Mouse (Mus musculus): ENCODE data around the gene Tac4. TPM values are rescaled to one million over a fixed set of nuclear protein-coding genes. Genes with fewer than 3 reads are reported as not detected.

Gene Tac4
- polyA plus RNA-seq, 1 experiment = 0.09 TPM

GRCm38 (mm10) chr11:95310648-95311424, 49.5 kb downstream of the Tac4 start:
- TF ChIP-seq POLR2A (IDR thresholded peaks at IDR 0.05; ENCODE audit: low read depth, low read length) = no peak
- TF ChIP-seq CTCF (conservative IDR thresholded peaks at IDR 0.05; ENCODE audit: insufficient read depth, insufficient read length, low read depth, low read length) = no peak
- no peak for DNase-seq
- H3K36me3 ChIP-seq (ENCODE audit: control insufficient read depth, insufficient read depth, low read length) = no peaks in the 10 kb centered on the region
- peak overlapping the region; percentile 93 for H3K4me3 ChIP-seq (ENCODE audit: insufficient read depth, low read depth, low read length)
- no peaks in the 10 kb centered on the region for H3K27me3 ChIP-seq (replicated peaks; ENCODE audit: control insufficient read depth, insufficient read depth, low read length)
- H3K4me1 ChIP-seq (ENCODE audit: control insufficient read depth, insufficient read depth, low read length) = peaks cover 6% of the 10 kb centered on the region; the same call in 1 of the 2 replicates
- H3K27ac ChIP-seq (ENCODE audit: insufficient read depth, low read depth, low read length) = peak overlapping the region; percentile 94
- WGBS = 4% methylated on average over 17 of the region's 17 CpGs

DNA sequence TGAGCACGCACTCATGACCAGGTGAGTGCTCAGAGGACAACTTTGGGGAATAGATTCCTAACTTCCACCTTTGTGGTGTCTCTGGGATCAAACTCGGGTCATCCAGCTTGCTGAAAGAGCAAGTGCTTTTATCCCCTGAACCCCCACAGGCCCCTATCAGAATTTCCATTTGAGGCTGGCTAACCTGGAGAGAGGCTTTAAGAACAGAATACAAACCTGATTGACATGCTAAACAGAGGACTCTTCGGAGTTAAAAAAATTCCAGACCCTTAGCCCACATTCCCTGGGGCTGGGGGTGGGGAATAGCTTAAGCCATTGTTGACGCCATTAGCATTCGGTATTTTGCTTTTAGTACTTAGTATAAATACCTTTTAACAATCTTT, 50.1 kb downstream of the Tac4 start:
- 50% methylated on average over 5 of the region's 5 CpGs for WGBS
- H3K27me3 ChIP-seq (replicated peaks; ENCODE audit: control insufficient read depth, insufficient read depth, low read length) = no peaks in the 10 kb centered on the region
- TF ChIP-seq CTCF (conservative IDR thresholded peaks at IDR 0.05; ENCODE audit: insufficient read depth, insufficient read length, low read depth, low read length) (no peak), POLR2A (IDR thresholded peaks at IDR 0.05; ENCODE audit: low read depth, low read length) (no peak)
- H3K27ac ChIP-seq (ENCODE audit: insufficient read depth, low read depth, low read length) = no peak overlapping the region
- no peaks in the 10 kb centered on the region for H3K36me3 ChIP-seq (ENCODE audit: control insufficient read depth, insufficient read depth, low read length)
- H3K4me1 ChIP-seq (ENCODE audit: control insufficient read depth, insufficient read depth, low read length) = peaks cover 6% of the 10 kb centered on the region; the same call in 1 of the 2 replicates
- H3K4me3 ChIP-seq (ENCODE audit: insufficient read depth, low read depth, low read length) = no peak overlapping the region
- DNase-seq = no peak

DNA sequence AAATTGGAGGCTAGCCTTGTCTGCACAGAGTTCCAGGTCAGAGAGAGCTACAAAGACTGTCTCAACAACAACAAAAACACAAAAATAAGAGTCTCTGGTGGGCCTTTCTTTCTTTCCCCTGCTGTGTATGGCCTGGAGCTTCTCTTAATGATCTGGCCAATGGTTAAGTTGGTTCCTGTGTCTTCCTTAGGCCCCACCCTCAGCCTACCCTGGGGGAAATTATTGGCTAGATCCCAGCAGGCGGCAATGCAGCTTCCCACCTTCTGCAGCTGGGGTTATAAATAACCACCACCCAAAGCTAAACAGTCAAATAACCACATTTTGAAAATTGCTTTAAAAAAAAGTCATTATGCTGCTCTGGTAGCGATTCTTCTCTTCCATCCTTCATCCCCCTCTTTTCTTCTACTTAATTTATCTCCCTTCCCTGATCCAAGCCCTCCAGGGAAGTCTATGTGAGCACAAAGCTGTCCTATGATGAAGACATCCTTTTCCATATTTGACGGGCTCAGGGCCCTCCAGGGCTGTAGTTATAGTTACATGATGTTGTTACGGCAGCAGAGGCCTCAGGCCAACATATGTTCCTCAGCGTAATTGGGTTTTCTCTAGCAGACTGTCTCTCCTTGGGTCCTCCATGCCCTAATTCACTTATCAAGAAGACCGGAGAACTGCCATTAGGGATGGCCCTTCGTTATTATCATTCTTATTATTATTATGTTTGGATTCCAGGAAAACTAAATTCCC, 54.1 kb downstream of the Tac4 start:
- no peak overlapping the region for H3K27ac ChIP-seq (ENCODE audit: insufficient read depth, low read depth, low read length)
- no peak overlapping the region for H3K4me3 ChIP-seq (ENCODE audit: insufficient read depth, low read depth, low read length)
- TF ChIP-seq CTCF (conservative IDR thresholded peaks at IDR 0.05; ENCODE audit: insufficient read depth, insufficient read length, low read depth, low read length) = no peak
- TF ChIP-seq POLR2A (IDR thresholded peaks at IDR 0.05; ENCODE audit: low read depth, low read length) = no peak
- no peak for DNase-seq
- no peaks in the 10 kb centered on the region for H3K27me3 ChIP-seq (replicated peaks; ENCODE audit: control insufficient read depth, insufficient read depth, low read length)
- no peaks in the 10 kb centered on the region for H3K36me3 ChIP-seq (ENCODE audit: control insufficient read depth, insufficient read depth, low read length)
- H3K4me1 ChIP-seq (ENCODE audit: control insufficient read depth, insufficient read depth, low read length) = no peaks in the 10 kb centered on the region; the same call in 1 of the 2 replicates
- 81% methylated on average over 7 of the region's 7 CpGs for WGBS

GRCm38 (mm10) chr11:95318116-95318515, 56.8 kb downstream of the Tac4 start:
- Histone ChIP-seq H3K36me3 (ENCODE audit: control insufficient read depth, insufficient read depth, low read length) (no peaks in the 10 kb centered on the region), H3K4me3 (ENCODE audit: insufficient read depth, low read depth, low read length) (no peak overlapping the region), H3K27me3 (replicated peaks; ENCODE audit: control insufficient read depth, insufficient read depth, low read length) (no peaks in the 10 kb centered on the region), H3K27ac (ENCODE audit: insufficient read depth, low read depth, low read length) (no peak overlapping the region), H3K4me1 (ENCODE audit: control insufficient read depth, insufficient read depth, low read length) (no peaks in the 10 kb centered on the region)
- 83% methylated on average over 9 of the region's 9 CpGs for WGBS
- no peak for DNase-seq
- TF ChIP-seq POLR2A (IDR thresholded peaks at IDR 0.05; ENCODE audit: low read depth, low read length) (no peak), CTCF (conservative IDR thresholded peaks at IDR 0.05; ENCODE audit: insufficient read depth, insufficient read length, low read depth, low read length) (no peak)

Other genes with a start within 250 kb of the Tac4 start
- gene Pdk2, start 220.2 kb upstream of the Tac4 start, polyA plus RNA-seq (2012; rRNA removed) = 430 and 469 TPM in 2 replicates
- gene Itga3, start 184.7 kb upstream of the Tac4 start, polyA plus RNA-seq (2012; rRNA removed) = 48.2 and 55.4 TPM in 2 replicates
- 0.05 and 0.10 TPM in 2 replicates for gene Dlx3, start 141.4 kb upstream of the Tac4 start, polyA plus RNA-seq (2012; rRNA removed)
- gene Dlx4, start 115.3 kb upstream of the Tac4 start, polyA plus RNA-seq (2012; rRNA removed) = 0.07 TPM in 1 of 2 replicates, not detected in the other
- gene Kat7, start 48.7 kb downstream of the Tac4 start, polyA plus RNA-seq (2012; rRNA removed) = 27.3 and 30.0 TPM in 2 replicates
- gene Fam117a, start 75.5 kb downstream of the Tac4 start, polyA plus RNA-seq (2012; rRNA removed) = 20.8 and 22.7 TPM in 2 replicates
- 63.6 and 70.6 TPM in 2 replicates for gene Slc35b1, start 123.2 kb downstream of the Tac4 start, polyA plus RNA-seq (2012; rRNA removed)
- gene Spop, start 152.6 kb downstream of the Tac4 start, polyA plus RNA-seq (2012; rRNA removed) = 43.0 and 66.4 TPM in 2 replicates